In the genomic region with DNA sequence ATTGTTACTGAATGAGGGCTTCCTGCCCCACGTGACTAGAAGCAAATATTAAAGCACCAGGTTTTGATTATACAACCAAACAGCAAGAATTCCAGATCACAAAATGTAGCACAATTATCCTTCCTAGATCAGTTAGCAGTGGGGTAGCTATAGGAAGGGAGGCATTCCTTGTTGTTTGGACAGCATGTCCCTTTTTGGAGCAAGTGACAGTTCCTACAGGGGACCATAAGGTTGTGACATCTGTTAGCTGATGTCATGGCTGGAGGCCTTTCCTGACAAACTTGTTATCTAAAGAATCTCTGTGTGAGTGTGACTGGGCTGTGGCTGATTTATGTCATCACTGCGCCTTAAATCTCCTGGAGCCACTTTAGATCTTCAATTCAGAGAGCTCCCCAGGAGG, we compare ENCODE assay signal across 12 mouse cellular contexts.
"Had no signal": no experiment of that assay in that cellular context is flagged by ENCODE, and none has a peak within 500 bp of the region (broad histone marks: within the 10 kb centered on the region; RNA-seq: fewer than 3 reads in every experiment).

No protein-coding gene starts in this region.

- H3K4me3 ChIP-seq: limb, embryonic 12.5 days; liver, embryonic 13.5 days; lung, embryonic 15.5 days; midbrain, embryonic 12.5 days; neural tube, embryonic 13.5 days had no signal

- DNase-seq: kidney, postnatal 36 days; layer of hippocampus, adult 9-11 months; layer of hippocampus, postnatal 36 days; liver; liver, embryonic 13.5 days; liver, postnatal 0 days; retina, postnatal 1 day had no signal

- H3K9ac ChIP-seq: limb, embryonic 12.5 days; liver, embryonic 13.5 days; liver, postnatal 0 days; lung, embryonic 15.5 days; midbrain, embryonic 12.5 days; neural tube, embryonic 13.5 days had no signal

- H3K27me3 ChIP-seq: limb, embryonic 12.5 days; liver, embryonic 13.5 days; lung, embryonic 15.5 days; midbrain, embryonic 12.5 days; neural tube, embryonic 13.5 days had no signal

- H3K4me1 ChIP-seq: limb, embryonic 12.5 days; liver, embryonic 13.5 days; lung, embryonic 15.5 days; midbrain, embryonic 12.5 days; neural tube, embryonic 13.5 days had no signal

- H3K9me3 ChIP-seq: limb, embryonic 12.5 days; liver, embryonic 13.5 days; lung, embryonic 15.5 days; midbrain, embryonic 12.5 days; neural tube, embryonic 13.5 days had no signal

- H3K27ac ChIP-seq: limb, embryonic 12.5 days; liver, embryonic 13.5 days; lung, embryonic 15.5 days; midbrain, embryonic 12.5 days; neural tube, embryonic 13.5 days had no signal

- ATAC-seq: liver, postnatal 0 days; midbrain, embryonic 16.5 days had no signal

- H3K4me2 ChIP-seq: limb, embryonic 12.5 days; liver, embryonic 13.5 days; lung, embryonic 15.5 days; midbrain, embryonic 12.5 days; neural tube, embryonic 13.5 days had no signal

- H3K36me3 ChIP-seq: limb, embryonic 12.5 days; liver, embryonic 13.5 days; lung, embryonic 15.5 days; midbrain, embryonic 12.5 days; neural tube, embryonic 13.5 days had no signal
